Mouse (Mus musculus): Measurements from ENCODE around the gene Rpl14. TPM values are rescaled to one million over a fixed set of nuclear protein-coding genes. Genes with fewer than 3 reads are reported as not detected.

Gene Rpl14
- polyA plus RNA-seq, 2 experiments, result 556 to 571 TPM

DNA sequence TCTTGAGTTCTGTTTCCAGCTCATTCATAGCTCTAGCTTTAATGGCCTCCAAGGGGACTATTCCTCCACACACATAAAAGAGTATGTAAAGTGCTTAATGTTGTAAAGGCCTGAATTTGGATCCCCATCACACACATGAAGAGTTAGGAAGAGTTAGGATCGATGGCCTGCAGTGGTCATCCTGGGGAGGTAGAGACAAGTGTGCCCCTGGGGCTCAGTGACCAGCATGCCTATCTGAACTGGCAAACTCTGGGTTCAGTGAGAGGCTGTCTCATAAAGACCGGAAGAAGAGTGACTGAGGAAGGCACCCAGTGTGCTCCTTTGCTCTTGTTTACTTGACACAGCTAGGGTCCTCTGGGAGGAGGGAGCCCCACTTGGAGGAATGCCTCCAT is 914 bp upstream of the Rpl14 start:
- peaks cover 18 to 27% of the 10 kb centered on the region in 2 experiments for H3K4me1 ChIP-seq (replicated peaks; ENCODE audit: control insufficient read depth in 2 of 2, insufficient read depth in 2 of 2, low read length in 1 of 2)
- H3K4me2 ChIP-seq (ENCODE audit: low read depth), result peak overlapping the region; percentile 82
- ATAC-seq (ENCODE audit: insufficient read depth) (no peak), DNase-seq (ENCODE audit: low read depth in 3 of 3, low spot score in 3 of 3) (no peak)
- no peak for TF ChIP-seq EP300 (IDR thresholded peaks at IDR 0.05; ENCODE audit: low read depth)
- no peak for TF ChIP-seq CTCF (IDR thresholded peaks at IDR 0.05; ENCODE audit: low read depth)
- peak overlapping the region; percentile 20 to 79; a peak in 3 of 4 replicates for H3K4me3 ChIP-seq (ENCODE audit: insufficient read depth in 1 of 2, low read depth in 2 of 2, low read length in 2 of 2)
- no peaks in the 10 kb centered on the region for H3K27me3 ChIP-seq (ENCODE audit: control insufficient read depth, insufficient read depth, low read length)
- H3K27ac ChIP-seq, result no peak overlapping the region; the same call in 1 of the 2 replicates
- H3K36me3 ChIP-seq (replicated peaks; ENCODE audit: control insufficient read depth, insufficient read depth, low read depth), result peaks cover 32% of the 10 kb centered on the region
- peaks cover 3% of the 10 kb centered on the region for H3K9me3 ChIP-seq (ENCODE audit: control insufficient read depth, low read length)
- WGBS (ENCODE audit: insufficient replicate concordance), result 43% methylated on average over 2 of the region's 2 CpGs
- H3K9ac ChIP-seq (replicated peaks), result peak overlapping the region; percentile 52

DNA sequence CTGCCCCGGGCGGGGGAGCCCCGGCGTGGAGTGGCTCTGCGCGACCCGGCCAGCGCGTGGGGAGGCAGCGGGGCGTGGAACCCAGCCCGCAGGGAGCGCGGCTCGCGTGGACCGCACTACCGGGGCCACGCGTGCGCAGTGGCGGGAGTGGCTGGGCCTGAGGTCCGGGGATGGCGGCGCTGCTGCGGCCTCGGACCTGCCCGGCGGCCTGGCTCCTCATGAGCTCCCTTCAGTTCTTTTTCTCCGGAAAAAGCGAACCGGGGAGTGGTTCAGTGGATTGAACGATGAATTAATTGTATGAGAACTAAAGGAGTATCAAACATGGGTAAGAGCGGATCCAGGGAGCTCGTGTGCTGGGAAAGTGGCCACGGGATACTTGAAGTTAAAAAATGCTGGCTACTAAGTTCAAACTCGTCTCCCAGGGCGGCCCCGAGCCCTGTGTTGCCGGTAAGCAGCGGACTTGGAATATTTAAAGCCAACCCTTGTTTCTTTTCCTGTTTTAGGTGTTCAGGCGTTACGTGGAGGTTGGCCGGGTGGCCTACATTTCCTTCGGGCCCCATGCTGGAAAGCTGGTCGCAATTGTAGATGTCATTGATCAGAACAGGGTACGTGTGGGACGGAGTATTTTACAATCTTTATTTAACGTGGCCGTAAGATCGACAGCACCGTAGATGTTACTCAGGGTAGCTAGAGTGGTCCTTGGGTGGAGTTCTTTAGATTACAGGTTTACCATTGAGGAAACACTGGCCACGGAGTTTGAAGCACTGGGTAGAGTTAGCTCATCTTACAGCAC is 545 bp downstream of the Rpl14 start:
- Histone ChIP-seq H3K27ac (peak overlapping the region; percentile 72), H3K9ac (replicated peaks) (peak overlapping the region; percentile 79), H3K4me2 (ENCODE audit: low read depth) (peak overlapping the region; percentile 82), H3K9me3 (ENCODE audit: control insufficient read depth, low read length) (peaks cover 3% of the 10 kb centered on the region), H3K36me3 (replicated peaks; ENCODE audit: control insufficient read depth, insufficient read depth, low read depth) (peaks cover 36% of the 10 kb centered on the region), H3K27me3 (ENCODE audit: control insufficient read depth, insufficient read depth, low read length) (no peaks in the 10 kb centered on the region), H3K4me1 (replicated peaks; ENCODE audit: control insufficient read depth in 2 of 2, insufficient read depth in 2 of 2, low read length in 1 of 2) (peaks cover 18 to 33% of the 10 kb centered on the region in 2 experiments), H3K4me3 (ENCODE audit: insufficient read depth in 1 of 2, low read depth in 2 of 2, low read length in 2 of 2) (peak overlapping the region; percentile 79 to 80)
- under 1% methylated on average over 51 of the region's 53 CpGs for WGBS (ENCODE audit: insufficient replicate concordance)
- DNase-seq (ENCODE audit: low read depth in 3 of 3, low spot score in 3 of 3) (no peak), ATAC-seq (ENCODE audit: insufficient read depth) (peak; percentile 75)
- TF ChIP-seq EP300 (IDR thresholded peaks at IDR 0.05; ENCODE audit: low read depth) (no peak), CTCF (IDR thresholded peaks at IDR 0.05; ENCODE audit: low read depth) (no peak)

DNA sequence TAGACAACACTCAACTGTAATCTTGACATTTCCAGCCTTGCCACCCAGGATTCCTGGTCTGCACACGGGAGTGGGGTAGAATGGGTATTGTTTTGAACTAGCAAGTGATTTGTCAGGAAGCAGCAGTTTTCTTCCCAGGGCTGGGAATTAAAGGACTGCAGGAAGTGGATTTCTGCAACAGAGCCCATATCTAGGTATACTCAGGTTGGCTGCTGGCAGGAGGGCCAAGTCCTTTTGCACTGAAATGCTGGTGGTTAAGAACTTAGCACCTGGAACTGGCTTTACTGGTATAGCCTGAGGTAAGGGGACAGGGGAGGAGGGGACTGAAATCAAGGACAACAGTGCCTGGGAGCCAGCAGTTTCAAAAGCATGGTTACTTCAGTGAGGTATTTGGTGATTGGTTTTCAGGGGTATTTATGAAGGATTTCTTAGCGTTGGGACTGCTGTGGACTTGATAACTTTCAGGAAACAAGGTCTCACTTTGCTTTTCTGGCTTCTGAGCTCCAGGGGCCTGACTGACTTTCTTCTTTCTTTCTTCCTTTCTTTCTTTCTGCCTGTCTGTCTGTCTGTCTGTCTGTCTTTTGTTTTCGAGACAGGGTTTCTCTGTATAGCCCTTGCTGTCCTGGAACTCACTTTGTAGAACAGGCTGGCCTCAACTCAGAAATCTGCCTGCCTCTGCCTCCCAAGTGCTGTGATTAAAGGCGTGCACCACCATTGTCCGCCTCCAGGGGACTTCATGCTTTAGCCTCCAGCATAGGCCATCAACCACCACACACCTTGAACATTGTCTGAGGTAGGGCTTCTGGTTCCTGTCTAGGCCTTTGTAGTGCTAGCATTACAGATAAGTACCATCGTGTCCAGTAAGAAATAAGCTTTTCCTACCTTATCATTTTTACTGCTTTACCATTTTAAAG is 4.8 kb downstream of the Rpl14 start:
- WGBS (ENCODE audit: insufficient replicate concordance), result 41% methylated on average over 6 of the region's 6 CpGs
- DNase-seq (ENCODE audit: low read depth in 3 of 3, low spot score in 3 of 3), result no peak

GRCm38 (mm10) chr9:120576662-120577013 is 5.4 kb downstream of the Rpl14 start:
- Histone ChIP-seq H3K36me3 (replicated peaks; ENCODE audit: control insufficient read depth, insufficient read depth, low read depth) (peaks cover 36% of the 10 kb centered on the region), H3K9me3 (ENCODE audit: control insufficient read depth, low read length) (no peaks in the 10 kb centered on the region), H3K4me2 (ENCODE audit: low read depth) (peak overlapping the region; percentile 94), H3K27ac (peak overlapping the region; percentile 47), H3K9ac (replicated peaks) (no peak overlapping the region), H3K4me3 (ENCODE audit: insufficient read depth in 1 of 2, low read depth in 2 of 2, low read length in 2 of 2) (peak overlapping the region; percentile 22 to 85; a peak in 3 of 4 replicates), H3K27me3 (ENCODE audit: control insufficient read depth, insufficient read depth, low read length) (no peaks in the 10 kb centered on the region), H3K4me1 (replicated peaks; ENCODE audit: control insufficient read depth in 2 of 2, insufficient read depth in 2 of 2, low read length in 1 of 2) (peaks cover 14 to 28% of the 10 kb centered on the region in 2 experiments)
- DNase-seq (ENCODE audit: low read depth in 3 of 3, low spot score in 3 of 3), result no peak
- ATAC-seq (ENCODE audit: insufficient read depth), result peak; percentile 6; the same call in 1 of the 2 replicates
- TF ChIP-seq CTCF (IDR thresholded peaks at IDR 0.05; ENCODE audit: low read depth), result no peak
- TF ChIP-seq EP300 (IDR thresholded peaks at IDR 0.05; ENCODE audit: low read depth), result no peak
- 7% methylated on average over 4 of the region's 4 CpGs for WGBS (ENCODE audit: insufficient replicate concordance)

More for the DNA sequence above, 4.8 kb downstream of the Rpl14 start:
- Histone ChIP-seq H3K9ac (replicated peaks) (no peak overlapping the region), H3K27ac (peak overlapping the region; percentile 47), H3K4me3 (ENCODE audit: insufficient read depth in 1 of 2, low read depth in 2 of 2, low read length in 2 of 2) (no peak overlapping the region), H3K9me3 (ENCODE audit: control insufficient read depth, low read length) (no peaks in the 10 kb centered on the region), H3K4me1 (replicated peaks; ENCODE audit: control insufficient read depth in 2 of 2, insufficient read depth in 2 of 2, low read length in 1 of 2) (peaks cover 14 to 28% of the 10 kb centered on the region in 2 experiments), H3K36me3 (replicated peaks; ENCODE audit: control insufficient read depth, insufficient read depth, low read depth) (peaks cover 36% of the 10 kb centered on the region), H3K27me3 (ENCODE audit: control insufficient read depth, insufficient read depth, low read length) (no peaks in the 10 kb centered on the region), H3K4me2 (ENCODE audit: low read depth) (peak overlapping the region; percentile 94)
- peak; percentile 71 for TF ChIP-seq CTCF (IDR thresholded peaks at IDR 0.05; ENCODE audit: low read depth)
- TF ChIP-seq EP300 (IDR thresholded peaks at IDR 0.05; ENCODE audit: low read depth), result no peak
- ATAC-seq (ENCODE audit: insufficient read depth), result no peak
